Mouse (Mus musculus): ENCODE measurements around the gene Pcgf2. TPM values are rescaled to one million over a fixed set of nuclear protein-coding genes. Genes with fewer than 3 reads are reported as not detected.

Pcgf2 gene
- polyA plus RNA-seq, 1 experiment from 2014 or later: 11.4 TPM

DNA sequence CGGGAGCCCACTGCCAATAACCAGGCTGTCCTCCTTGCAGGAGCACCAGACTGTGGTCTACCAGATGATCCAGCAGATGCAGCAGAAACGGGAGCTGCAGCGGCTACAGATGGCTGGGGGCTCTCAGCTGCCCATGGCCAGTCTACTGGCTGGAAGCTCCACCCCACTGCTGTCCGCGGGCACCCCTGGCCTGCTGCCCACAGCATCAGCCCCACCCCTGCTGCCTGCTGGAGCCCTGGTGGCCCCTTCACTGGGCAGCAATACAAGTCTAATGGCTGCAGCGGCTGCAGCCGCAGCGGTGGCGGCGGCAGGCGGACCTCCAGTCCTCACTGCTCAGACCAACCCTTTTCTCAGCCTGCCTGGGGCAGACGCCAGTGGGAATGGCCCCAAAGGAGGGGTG lies 19.9 kb downstream of the Pcgf2 start:
- H3K36me3 ChIP-seq (ENCODE audit: insufficient read depth, low read length): peaks cover 47% of the 10 kb centered on the region
- no peak for DNase-seq (ENCODE audit: low spot score)
- H3K27me3 ChIP-seq (ENCODE audit: insufficient read depth, low read length): no peaks in the 10 kb centered on the region
- H3K4me2 ChIP-seq (ENCODE audit: low read length): no peak overlapping the region
- no peak overlapping the region for H3K4me3 ChIP-seq (replicated peaks; ENCODE audit: low read depth, low read length)
- no peak overlapping the region for H3K9ac ChIP-seq (ENCODE audit: low read depth, low read length)
- H3K27ac ChIP-seq: no peak overlapping the region
- no peak for TF ChIP-seq CTCF (IDR thresholded peaks at IDR 0.05; ENCODE audit: low read depth)
- 65% methylated on average over 10 of the region's 12 CpGs for WGBS
- no peak for ATAC-seq (replicated peaks; ENCODE audit: low FRiP score, low read depth)
- peaks cover 5% of the 10 kb centered on the region; the same call in 1 of the 2 replicates for H3K4me1 ChIP-seq (replicated peaks; ENCODE audit: insufficient read depth, low read length)
- H3K9me3 ChIP-seq (replicated peaks; ENCODE audit: low read length): no peaks in the 10 kb centered on the region

DNA sequence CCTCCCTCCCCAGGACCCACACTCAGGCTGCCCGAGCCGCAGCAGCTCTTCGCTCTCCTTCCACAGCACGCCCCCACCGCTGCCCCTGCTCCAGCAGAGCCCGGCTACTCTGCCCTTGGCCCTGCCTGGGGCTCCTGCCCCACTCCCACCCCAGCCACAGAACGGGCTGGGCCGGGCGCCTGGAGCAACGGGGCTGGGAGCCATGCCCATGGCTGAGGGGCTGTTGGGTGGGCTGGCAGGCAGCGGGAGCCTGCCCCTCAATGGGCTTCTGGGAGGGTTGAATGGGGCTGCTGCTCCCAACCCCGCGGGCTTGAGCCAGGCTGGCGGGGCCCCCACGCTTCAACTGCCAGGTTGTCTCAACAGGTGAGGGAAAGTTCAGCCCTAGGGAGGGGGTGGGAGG lies 22.0 kb downstream of the Pcgf2 start:
- DNase-seq (ENCODE audit: low spot score) (no peak), ATAC-seq (replicated peaks; ENCODE audit: low FRiP score, low read depth) (no peak)
- Histone ChIP-seq H3K9ac (ENCODE audit: low read depth, low read length) (no peak overlapping the region), H3K27me3 (ENCODE audit: insufficient read depth, low read length) (no peaks in the 10 kb centered on the region), H3K4me1 (replicated peaks; ENCODE audit: insufficient read depth, low read length) (no peaks in the 10 kb centered on the region), H3K4me3 (replicated peaks; ENCODE audit: low read depth, low read length) (no peak overlapping the region), H3K36me3 (ENCODE audit: insufficient read depth, low read length) (peaks cover 66% of the 10 kb centered on the region), H3K9me3 (replicated peaks; ENCODE audit: low read length) (no peaks in the 10 kb centered on the region), H3K27ac (no peak overlapping the region), H3K4me2 (ENCODE audit: low read length) (no peak overlapping the region)
- no peak for TF ChIP-seq CTCF (IDR thresholded peaks at IDR 0.05; ENCODE audit: low read depth)
- 89% methylated on average over 15 of the region's 15 CpGs for WGBS

DNA sequence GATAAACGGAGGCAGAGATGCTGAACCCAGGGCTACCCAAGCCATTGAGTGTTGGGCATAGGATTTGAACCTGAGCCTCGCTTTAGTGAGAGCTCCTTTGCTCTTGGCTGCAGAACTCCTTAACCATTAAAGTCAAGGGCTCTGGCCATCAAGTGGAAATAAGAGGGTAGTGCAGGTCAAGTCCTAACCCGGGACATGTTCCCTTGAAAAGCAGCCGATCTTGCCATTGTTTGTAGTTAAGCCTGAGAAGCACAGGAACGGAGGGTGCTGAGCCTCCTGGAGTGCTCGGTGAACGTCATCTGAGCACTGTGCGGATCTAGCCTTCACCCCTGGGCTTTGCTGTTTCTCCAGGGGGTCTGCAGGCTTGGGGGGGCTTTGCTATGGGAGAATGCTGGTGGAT lies 22.5 kb downstream of the Pcgf2 start:
- ATAC-seq (replicated peaks; ENCODE audit: low FRiP score, low read depth) (no peak), DNase-seq (ENCODE audit: low spot score) (peak; percentile 51)
- no peak overlapping the region for H3K27ac ChIP-seq
- H3K36me3 ChIP-seq (ENCODE audit: insufficient read depth, low read length): peaks cover 71% of the 10 kb centered on the region
- H3K4me1 ChIP-seq (replicated peaks; ENCODE audit: insufficient read depth, low read length): no peaks in the 10 kb centered on the region
- 70% methylated on average over 8 of the region's 8 CpGs for whole genome bisulfite sequencing
- H3K4me3 ChIP-seq (replicated peaks; ENCODE audit: low read depth, low read length): no peak overlapping the region
- peak; percentile 53; the same call in 1 of the 2 replicates for TF ChIP-seq CTCF (IDR thresholded peaks at IDR 0.05; ENCODE audit: low read depth)
- no peak overlapping the region for H3K9ac ChIP-seq (ENCODE audit: low read depth, low read length)
- H3K9me3 ChIP-seq (replicated peaks; ENCODE audit: low read length): no peaks in the 10 kb centered on the region
- H3K4me2 ChIP-seq (ENCODE audit: low read length): no peak overlapping the region
- H3K27me3 ChIP-seq (ENCODE audit: insufficient read depth, low read length): no peaks in the 10 kb centered on the region

DNA sequence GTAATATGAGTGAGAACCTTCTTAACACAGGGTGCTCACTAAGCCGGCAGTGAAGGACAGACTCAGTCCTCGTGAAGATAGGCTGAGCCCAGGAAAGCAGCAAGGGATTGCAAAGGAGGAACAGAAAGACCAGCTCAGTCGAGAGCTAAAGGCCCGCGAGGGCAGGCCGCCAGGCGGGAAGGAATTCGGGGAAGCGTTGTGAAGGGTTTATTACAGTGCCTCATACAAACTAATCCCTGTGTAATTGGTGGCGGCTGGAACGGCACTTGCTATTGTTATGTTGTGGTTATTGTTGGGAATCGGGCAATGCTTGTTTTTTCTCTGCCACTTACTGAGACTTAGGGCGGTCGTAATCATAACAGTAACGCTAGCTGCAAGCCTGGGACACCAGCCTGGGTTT lies 22.9 kb downstream of the Pcgf2 start:
- no peaks in the 10 kb centered on the region for H3K9me3 ChIP-seq (replicated peaks; ENCODE audit: low read length)
- TF ChIP-seq CTCF (IDR thresholded peaks at IDR 0.05; ENCODE audit: low read depth): no peak
- H3K4me2 ChIP-seq (ENCODE audit: low read length): no peak overlapping the region
- no peaks in the 10 kb centered on the region for H3K4me1 ChIP-seq (replicated peaks; ENCODE audit: insufficient read depth, low read length)
- H3K27me3 ChIP-seq (ENCODE audit: insufficient read depth, low read length): no peaks in the 10 kb centered on the region
- no peak overlapping the region for H3K9ac ChIP-seq (ENCODE audit: low read depth, low read length)
- DNase-seq (ENCODE audit: low spot score) (no peak), ATAC-seq (replicated peaks; ENCODE audit: low FRiP score, low read depth) (no peak)
- 49% methylated on average over 15 of the region's 15 CpGs for WGBS
- peaks cover 74% of the 10 kb centered on the region for H3K36me3 ChIP-seq (ENCODE audit: insufficient read depth, low read length)
- H3K4me3 ChIP-seq (replicated peaks; ENCODE audit: low read depth, low read length): no peak overlapping the region
- no peak overlapping the region for H3K27ac ChIP-seq

DNA sequence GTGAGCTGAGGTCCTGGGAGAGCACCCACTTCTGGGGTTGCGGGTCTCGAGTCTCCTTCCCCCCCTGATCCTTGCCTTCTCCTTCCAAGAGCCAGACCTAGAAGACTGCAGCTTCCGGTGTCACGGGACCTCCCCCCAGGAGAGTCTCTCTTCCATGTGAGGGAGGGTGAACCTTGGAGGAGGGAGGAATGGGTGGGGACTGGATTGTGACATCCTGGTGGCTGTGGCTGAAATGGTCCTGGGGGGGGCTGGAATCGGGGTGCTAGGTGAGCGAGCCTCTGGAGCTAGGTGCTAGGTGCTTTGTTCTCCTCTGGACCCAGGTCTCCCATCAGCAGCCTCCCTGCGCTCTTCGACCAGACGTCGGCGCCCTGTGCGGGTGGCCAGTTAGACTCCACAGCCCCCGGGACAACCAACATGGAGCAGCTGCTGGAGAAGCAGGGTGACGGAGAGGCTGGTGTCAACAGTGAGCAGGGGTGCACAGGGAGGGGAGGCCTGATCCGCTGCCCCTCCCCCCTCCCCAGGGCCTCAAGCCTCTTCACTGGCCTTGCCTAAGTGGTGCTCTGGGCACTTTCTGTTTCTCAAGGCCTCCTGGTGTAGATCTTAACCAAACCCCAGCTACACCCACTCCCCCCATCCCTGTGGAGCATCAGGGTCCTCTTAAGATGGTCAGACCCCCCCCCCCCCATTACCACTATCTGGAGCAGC lies 24.1 kb downstream of the Pcgf2 start:
- Histone ChIP-seq H3K9ac (ENCODE audit: low read depth, low read length) (no peak overlapping the region), H3K4me2 (ENCODE audit: low read length) (no peak overlapping the region), H3K27me3 (ENCODE audit: insufficient read depth, low read length) (no peaks in the 10 kb centered on the region), H3K36me3 (ENCODE audit: insufficient read depth, low read length) (peaks cover 74% of the 10 kb centered on the region), H3K4me3 (replicated peaks; ENCODE audit: low read depth, low read length) (no peak overlapping the region), H3K27ac (no peak overlapping the region), H3K9me3 (replicated peaks; ENCODE audit: low read length) (no peaks in the 10 kb centered on the region), H3K4me1 (replicated peaks; ENCODE audit: insufficient read depth, low read length) (no peaks in the 10 kb centered on the region)
- no peak for TF ChIP-seq CTCF (IDR thresholded peaks at IDR 0.05; ENCODE audit: low read depth)
- ATAC-seq (replicated peaks; ENCODE audit: low FRiP score, low read depth): no peak
- WGBS: 84% methylated on average over 15 of the region's 15 CpGs
- no peak for DNase-seq (ENCODE audit: low spot score)

DNA sequence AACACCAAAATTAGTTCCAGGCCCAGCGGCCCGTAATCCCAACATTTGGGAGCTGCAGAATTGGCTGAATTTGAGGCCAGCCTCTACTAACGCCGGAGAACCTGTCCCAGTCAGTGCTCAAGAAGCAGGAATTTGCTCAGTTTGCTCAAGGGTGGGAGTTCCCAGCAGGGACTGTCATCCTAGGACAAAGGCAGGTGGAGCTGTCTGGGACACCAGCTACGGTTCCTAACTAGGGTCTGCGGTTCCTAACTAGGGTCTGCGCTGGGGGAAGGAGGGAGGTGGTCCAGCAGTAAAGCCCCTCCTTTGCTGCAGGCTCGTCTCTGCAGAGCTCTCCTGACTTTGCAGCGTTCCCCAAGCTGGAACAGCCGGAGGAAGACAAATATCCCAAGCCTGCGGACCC lies 27.1 kb downstream of the Pcgf2 start:
- no peak overlapping the region for H3K27ac ChIP-seq
- H3K4me1 ChIP-seq (replicated peaks; ENCODE audit: insufficient read depth, low read length): peaks cover 8% of the 10 kb centered on the region; the same call in 1 of the 2 replicates
- no peak overlapping the region for H3K9ac ChIP-seq (ENCODE audit: low read depth, low read length)
- DNase-seq (ENCODE audit: low spot score) (no peak), ATAC-seq (replicated peaks; ENCODE audit: low FRiP score, low read depth) (no peak)
- no peaks in the 10 kb centered on the region for H3K27me3 ChIP-seq (ENCODE audit: insufficient read depth, low read length)
- H3K4me3 ChIP-seq (replicated peaks; ENCODE audit: low read depth, low read length): no peak overlapping the region
- WGBS: 88% methylated on average over 11 of the region's 11 CpGs
- H3K9me3 ChIP-seq (replicated peaks; ENCODE audit: low read length): no peaks in the 10 kb centered on the region
- H3K36me3 ChIP-seq (ENCODE audit: insufficient read depth, low read length): peaks cover 68% of the 10 kb centered on the region
- TF ChIP-seq CTCF (IDR thresholded peaks at IDR 0.05; ENCODE audit: low read depth): no peak
- H3K4me2 ChIP-seq (ENCODE audit: low read length): no peak overlapping the region

DNA sequence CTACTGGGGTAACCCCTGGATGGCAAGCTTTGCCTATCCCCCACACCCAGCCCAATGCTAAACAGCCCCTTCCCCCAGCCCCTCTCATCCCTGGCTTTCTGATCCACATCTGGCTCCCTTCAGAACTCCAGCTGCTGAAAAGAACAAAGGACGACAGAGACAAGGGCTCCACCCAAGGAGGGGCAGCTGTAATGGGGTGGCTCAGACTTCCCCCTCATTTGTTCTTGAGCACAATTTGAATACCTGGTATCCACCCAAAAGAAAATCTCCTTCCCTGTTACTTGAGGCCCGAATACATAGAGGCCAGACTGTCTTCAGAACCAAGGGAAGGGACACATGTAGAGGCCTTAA lies 29.1 kb downstream of the Pcgf2 start:
- Histone ChIP-seq H3K27me3 (ENCODE audit: insufficient read depth, low read length) (no peaks in the 10 kb centered on the region), H3K4me2 (ENCODE audit: low read length) (no peak overlapping the region), H3K4me3 (replicated peaks; ENCODE audit: low read depth, low read length) (no peak overlapping the region), H3K4me1 (replicated peaks; ENCODE audit: insufficient read depth, low read length) (peaks cover 8% of the 10 kb centered on the region; the same call in 1 of the 2 replicates), H3K36me3 (ENCODE audit: insufficient read depth, low read length) (peaks cover 66% of the 10 kb centered on the region), H3K27ac (no peak overlapping the region), H3K9me3 (replicated peaks; ENCODE audit: low read length) (no peaks in the 10 kb centered on the region), H3K9ac (ENCODE audit: low read depth, low read length) (no peak overlapping the region)
- ATAC-seq (replicated peaks; ENCODE audit: low FRiP score, low read depth) (no peak), DNase-seq (ENCODE audit: low spot score) (no peak)
- no peak for TF ChIP-seq CTCF (IDR thresholded peaks at IDR 0.05; ENCODE audit: low read depth)
- WGBS: 48% methylated on average over 2 of the region's 2 CpGs

All from kidney, postnatal 0 days (tissue).